Mouse (Mus musculus) cerebellum, postnatal 10 days (tissue): Measurements from ENCODE around the gene Idh3b.

Experiments
- DNase-seq, 2 experiments: peaks; one replicate each; pipeline ENCODE4 v3.0.0; 2021; ENCODE audit warnings: mixed read lengths in 2 of 2

The Idh3b gene

GRCm38 (mm10) chr2:130283854-130284654, at the start of gene Idh3b:
Gene Idh3b, minus strand, starts transcription at chr2:130284547.
- DNase-seq, result peak; percentile 95

DNA sequence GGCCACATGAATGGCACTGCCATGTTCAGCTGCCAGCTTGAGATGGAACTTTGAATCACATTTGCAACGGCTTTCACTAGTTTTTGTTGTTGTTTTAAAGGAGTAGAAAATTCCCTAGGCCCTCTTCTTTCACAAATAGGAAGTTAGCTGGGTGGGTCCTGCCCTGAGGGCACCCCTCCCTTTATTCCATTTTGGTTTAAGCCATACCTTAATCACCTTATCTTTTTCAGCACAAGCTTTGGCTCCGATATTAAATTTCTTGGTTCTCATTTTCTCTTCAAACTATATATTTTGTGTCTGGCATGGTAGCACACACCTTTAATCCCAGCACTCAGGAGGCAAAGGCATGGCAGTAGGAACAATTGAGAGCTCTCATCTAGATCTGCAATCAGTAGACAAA, 45.2 kb upstream of the Idh3b start:
- no peak for DNase-seq

GRCm38 (mm10) chr2:130327057-130327456, 42.7 kb upstream of the Idh3b start:
- no peak for DNase-seq

DNA sequence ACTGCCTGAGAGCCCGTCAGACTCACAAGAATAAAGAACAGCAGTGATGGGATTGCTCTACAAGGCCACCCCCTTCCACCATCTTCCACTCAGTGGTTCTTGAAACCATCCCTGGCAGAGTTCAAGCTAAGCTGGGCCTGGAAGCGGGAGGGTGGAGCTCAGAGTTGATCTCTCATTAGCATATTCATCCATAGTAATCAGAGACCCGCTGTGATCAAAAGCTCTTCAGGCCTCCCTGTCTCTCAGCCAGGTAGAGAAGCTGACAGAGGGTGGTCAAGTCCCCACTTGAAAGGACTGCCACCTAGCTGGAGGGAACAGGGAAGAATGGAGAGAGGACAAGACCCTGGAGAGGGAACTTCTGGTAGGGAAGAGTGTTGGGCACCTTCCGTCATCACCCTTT, 18.7 kb upstream of the Idh3b start:
- no peak for DNase-seq

DNA sequence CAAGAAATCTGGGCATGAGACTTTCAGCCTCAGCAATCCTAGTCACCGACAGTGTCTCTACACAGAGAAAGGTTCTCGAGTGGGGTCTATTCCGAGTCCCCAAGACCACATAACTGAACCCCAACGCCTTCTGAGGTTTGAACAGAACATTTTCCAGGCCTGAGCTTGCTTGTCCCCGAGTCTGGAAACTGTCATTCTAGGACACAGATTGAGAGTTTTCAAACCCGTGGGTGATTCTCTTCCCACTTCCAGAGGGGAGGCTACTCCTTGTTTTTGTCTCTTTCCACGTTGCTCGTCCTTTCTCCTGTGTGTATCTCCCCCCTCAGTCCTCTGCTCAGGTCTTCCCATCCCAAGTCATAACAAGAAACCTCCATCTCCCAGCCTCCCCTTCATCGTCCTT, 13.2 kb upstream of the Idh3b start:
- no peak for DNase-seq

DNA sequence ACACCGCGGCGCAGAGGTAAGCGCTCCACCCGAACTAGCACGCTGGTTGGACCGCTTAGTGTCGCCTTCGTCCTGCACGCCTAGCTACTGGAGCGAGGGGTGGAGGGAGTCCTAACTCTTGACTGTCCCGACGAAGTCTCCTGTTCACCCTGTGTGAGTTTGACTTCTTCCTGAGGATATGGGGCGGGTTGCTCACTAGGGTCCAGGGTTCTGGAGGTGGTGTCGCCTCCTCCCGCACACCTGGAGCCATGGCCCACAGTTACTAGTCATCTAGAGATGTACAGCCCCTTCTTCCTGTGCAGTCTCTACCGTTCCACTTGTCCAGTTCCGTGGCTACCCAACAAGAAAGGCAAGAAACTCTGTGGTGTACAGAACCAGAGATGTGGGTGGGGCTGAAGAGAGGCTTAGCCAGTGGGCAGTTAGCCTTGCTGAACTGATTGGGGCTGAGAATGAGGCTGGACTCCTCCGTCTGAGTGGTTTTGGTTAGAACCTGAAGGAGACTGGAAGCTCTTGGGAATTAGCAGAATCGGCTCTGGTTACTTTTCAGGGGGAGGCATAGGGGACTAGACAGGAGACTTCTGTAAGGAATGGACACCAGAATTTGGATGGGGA, 11.9 kb upstream of the Idh3b start:
- DNase-seq, result peak in 1 of 2 experiments; percentile 26

- peak; percentile 65 to 66 for DNase-seq
Observed at GRCm38 (mm10) chr2:130295331-130296133, 11.2 kb upstream of the Idh3b start.

DNA sequence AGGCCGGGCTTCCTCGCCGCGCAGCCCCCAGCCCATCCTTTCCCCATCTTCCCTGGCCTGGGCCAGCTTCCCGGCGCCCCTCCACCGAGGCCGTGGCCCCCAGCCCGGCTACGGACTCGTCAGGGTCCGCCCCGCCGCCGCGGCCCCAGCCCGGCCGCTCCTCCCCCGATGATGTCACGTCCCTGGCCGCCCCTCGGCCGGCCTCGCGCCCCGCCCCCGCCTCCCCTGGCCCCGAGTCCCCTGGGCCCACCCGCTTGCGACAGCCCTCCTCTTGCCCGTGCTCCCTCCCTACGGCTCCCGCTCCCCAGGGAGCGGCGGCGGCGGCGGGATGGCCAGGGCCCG, 10.6 kb upstream of the Idh3b start, which contains the start of gene Ebf4:
Ebf4 (plus strand) TSS at position 234 of the 342 bp plus-strand sequence.
- peak; percentile 80 to 86 for DNase-seq

DNA sequence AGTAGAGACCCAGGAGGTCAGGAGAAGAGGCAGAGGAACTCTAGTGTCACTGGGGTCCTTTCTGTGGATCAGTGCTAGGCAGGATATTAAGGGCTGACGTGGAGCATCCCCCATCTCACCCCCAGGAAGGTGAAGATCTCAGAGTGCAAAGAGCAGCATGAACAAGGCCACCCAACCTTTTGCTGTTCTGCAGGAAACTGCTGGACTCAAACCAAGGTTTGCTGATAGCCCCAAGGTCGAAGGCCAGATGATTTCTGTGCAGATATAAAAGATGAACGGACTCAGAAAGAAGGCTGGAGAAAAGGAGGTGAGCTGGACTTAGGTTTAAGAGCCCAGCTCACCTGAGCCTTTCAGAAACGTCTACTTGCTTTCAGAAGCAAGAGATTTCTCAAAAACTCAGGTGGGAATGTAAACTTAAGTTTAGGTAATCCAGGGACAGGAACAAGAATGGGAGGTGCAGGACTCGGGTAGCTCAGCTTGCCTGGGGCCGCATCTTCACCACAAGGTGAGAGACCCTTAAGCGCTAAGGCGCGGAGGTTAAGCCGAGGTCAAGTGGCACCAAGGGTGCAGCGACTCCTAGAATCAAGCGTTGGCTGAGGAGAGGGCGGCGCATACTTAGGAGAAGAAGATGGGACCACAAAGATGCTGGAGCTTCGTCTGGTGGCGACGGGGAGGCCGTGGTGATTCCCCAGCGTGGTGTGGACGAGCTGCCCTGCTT, 10.0 kb upstream of the Idh3b start:
- no peak for DNase-seq

DNA sequence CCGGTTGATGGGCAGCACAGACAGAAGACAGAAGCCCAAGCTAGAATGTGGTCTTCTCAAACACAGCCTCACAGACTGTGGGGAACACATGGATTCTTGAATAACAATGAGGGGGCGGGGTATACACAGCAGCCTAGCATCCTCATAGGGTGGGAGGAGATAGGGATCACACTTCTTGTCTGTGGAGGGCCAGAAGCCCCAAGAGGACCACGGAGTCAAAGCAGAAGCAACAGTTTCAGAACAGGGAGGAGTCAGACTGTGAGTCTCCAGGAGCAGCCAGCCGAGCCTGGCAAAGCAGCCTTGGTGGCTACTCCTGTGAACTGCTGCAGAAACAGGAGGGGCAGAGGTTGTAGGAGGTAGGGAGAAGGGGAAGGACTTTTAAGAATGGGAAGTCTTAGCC, 9.1 kb upstream of the Idh3b start:
- DNase-seq, result no peak

GRCm38 (mm10) chr2:130293009-130293408, 8.7 kb upstream of the Idh3b start:
- DNase-seq, result no peak

DNA sequence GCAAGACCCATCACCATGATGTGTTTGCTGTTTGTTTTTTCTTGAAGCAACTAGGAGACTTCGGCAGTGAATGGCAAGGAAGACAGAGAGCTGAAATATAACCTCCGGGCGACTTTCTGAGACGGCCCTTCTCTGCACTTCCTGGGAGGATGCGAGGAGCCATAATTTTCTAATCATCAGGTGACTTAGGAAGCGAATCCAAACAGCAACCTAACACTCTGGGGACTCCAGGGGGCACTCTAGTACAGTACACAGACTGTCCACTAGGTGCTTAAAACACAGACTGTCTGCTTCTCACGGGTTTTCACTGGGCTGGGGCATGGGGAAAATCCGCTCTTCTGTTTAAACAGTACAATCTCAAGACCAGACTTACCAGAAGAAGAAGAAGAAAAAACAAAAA, 7.1 kb upstream of the Idh3b start:
- peak; percentile 84 to 90 for DNase-seq

- DNase-seq, result no peak
Observed at GRCm38 (mm10) chr2:130289086-130289485, 4.7 kb upstream of the Idh3b start.

GRCm38 (mm10) chr2:130280818-130281217, 3.5 kb downstream of the Idh3b start:
- DNase-seq, result no peak

- DNase-seq, result no peak
Observed at GRCm38 (mm10) chr2:130280224-130280623, 4.1 kb downstream of the Idh3b start.

GRCm38 (mm10) chr2:130279600-130280091, 4.7 kb downstream of the Idh3b start:
- no peak for DNase-seq

DNA sequence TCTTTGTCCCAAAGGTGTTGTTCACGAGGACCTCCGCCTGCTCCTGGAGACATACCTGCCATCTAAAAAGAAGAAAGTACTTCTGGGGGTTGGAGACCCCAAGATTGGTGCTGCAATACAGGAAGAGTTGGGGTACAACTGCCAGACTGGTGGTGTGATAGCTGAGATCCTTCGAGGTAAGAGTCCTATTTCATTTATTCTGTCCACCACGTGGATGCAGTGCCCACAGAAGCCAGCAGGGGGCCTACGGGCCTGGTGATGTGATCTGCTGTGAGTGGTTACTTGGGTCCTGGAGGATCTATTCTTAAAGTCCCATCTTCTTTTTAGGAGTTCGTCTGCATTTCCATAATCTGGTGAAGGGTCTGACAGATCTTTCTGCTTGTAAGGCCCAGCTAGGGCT, 8.7 kb downstream of the Idh3b start:
- DNase-seq, result peak; percentile 76 to 82

GRCm38 (mm10) chr2:130274862-130275261, 9.5 kb downstream of the Idh3b start:
- no peak for DNase-seq

GRCm38 (mm10) chr2:130274149-130274861, 10.0 kb downstream of the Idh3b start, which contains the start of gene Nop56:
Gene Nop56, plus strand, starts transcription at chr2:130274430.
- DNase-seq, result peak; percentile 99

DNA sequence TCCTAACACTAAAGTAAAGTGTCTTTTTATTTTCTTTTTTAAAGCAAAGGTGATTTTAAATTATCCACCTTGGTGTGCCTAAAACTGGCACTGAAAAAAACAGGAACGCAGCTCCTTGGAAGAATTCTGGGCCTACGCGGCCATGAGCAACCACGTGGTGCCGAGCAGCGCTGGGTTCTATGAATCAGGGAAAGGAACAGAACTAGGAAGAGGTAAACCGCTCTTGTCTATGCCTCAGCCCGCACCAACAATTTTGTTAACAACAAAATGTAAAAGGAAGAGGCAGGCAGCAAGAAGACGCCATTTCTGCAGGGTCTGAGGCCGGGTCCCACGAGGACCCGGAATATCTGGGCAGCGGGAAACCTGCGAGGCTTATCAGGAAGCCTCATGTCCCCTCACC, 10.6 kb downstream of the Idh3b start:
- no peak for DNase-seq

- no peak for DNase-seq
Observed at GRCm38 (mm10) chr2:130268074-130268473, 16.3 kb downstream of the Idh3b start.

DNA sequence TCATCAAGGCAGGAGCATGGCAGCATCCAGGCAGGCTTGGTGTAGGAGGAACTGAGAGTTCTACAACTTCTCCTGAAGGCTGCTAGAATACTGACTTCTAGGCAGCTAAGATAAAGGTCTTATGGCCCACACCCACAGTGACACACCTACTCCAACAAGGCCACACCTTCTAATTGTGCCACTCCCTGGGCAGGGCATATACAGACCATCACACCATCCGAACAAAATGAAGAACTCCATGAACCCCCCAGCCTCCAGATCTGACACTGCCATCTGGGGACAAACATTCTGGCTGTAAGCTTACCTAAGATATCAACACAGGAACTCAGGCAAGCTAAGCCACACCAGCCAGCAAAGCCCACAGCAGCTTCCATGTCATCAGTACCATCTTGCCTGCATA, 18.8 kb downstream of the Idh3b start:
- no peak for DNase-seq
